Mouse (Mus musculus): ENCODE data around the gene Map3k4. TPM values are rescaled to one million over a fixed set of nuclear protein-coding genes. Genes with fewer than 3 reads are reported as not detected.

Gene Map3k4
- polyA plus RNA-seq, 2 experiments, result 5.0 to 9.6 TPM

DNA sequence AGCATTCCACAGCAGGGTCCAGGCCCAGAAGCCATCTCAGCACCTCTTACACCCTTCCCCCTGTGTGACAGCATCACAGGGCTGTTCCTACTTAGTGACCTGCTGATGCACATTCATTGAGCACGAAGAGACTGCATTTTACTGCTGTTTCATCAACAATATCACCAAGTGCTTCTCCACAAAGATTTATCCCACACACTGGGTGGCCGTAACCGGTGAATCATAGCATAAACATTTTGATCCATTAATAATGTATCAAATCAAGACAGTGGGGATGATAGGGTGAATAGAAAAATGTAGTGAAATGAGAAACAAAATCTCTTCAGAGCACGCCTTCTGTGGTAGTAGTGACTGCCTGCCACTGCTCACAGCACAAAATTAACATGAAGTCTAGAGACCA is 29.7 kb downstream of the Map3k4 start:
- Histone ChIP-seq H3K9me3 (ENCODE audit: control insufficient read depth, low read length) (no peaks in the 10 kb centered on the region), H3K4me1 (replicated peaks; ENCODE audit: control insufficient read depth in 2 of 2, insufficient read depth in 2 of 2, low read length in 1 of 2) (no peaks in the 10 kb centered on the region), H3K4me2 (ENCODE audit: low read depth) (no peak overlapping the region), H3K9ac (replicated peaks) (no peak overlapping the region), H3K4me3 (ENCODE audit: insufficient read depth in 1 of 2, low read depth in 2 of 2, low read length in 2 of 2) (no peak overlapping the region), H3K27me3 (ENCODE audit: control insufficient read depth, insufficient read depth, low read length) (no peaks in the 10 kb centered on the region), H3K36me3 (replicated peaks; ENCODE audit: control insufficient read depth, insufficient read depth, low read depth) (no peaks in the 10 kb centered on the region), H3K27ac (no peak overlapping the region)
- WGBS (ENCODE audit: insufficient replicate concordance), result 78% methylated on average over 4 of the region's 4 CpGs
- no peak for TF ChIP-seq EP300 (IDR thresholded peaks at IDR 0.05; ENCODE audit: low read depth)
- no peak for TF ChIP-seq CTCF (IDR thresholded peaks at IDR 0.05; ENCODE audit: low read depth)
- DNase-seq (ENCODE audit: low read depth in 3 of 3, low spot score in 3 of 3) (no peak), ATAC-seq (ENCODE audit: insufficient read depth) (no peak)

DNA sequence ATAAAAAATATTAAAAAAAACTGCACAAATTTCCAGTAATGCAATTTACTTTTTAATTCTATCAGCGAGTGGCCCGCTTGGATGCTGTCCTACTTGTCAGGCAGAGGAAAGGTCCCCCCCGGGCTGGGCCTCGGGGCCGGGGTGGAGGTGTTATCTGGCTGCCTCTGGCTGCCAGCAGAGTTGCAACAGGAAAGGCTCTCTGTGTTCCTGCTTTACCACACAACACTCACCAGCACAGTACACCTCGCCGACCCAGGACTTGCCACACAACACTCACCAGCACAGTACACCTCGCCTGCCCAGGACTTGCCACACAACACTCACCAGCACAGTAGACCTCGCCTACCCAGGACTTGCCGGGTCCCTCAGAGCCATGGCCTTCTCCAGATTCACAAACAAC is 38.8 kb downstream of the Map3k4 start:
- DNase-seq (ENCODE audit: low read depth in 3 of 3, low spot score in 3 of 3) (no peak), ATAC-seq (ENCODE audit: insufficient read depth) (no peak)
- H3K27ac ChIP-seq, result no peak overlapping the region
- peaks cover 3% of the 10 kb centered on the region; the same call in 1 of the 2 replicates for H3K36me3 ChIP-seq (replicated peaks; ENCODE audit: control insufficient read depth, insufficient read depth, low read depth)
- WGBS (ENCODE audit: insufficient replicate concordance), result 28% methylated on average over 10 of the region's 10 CpGs
- H3K4me2 ChIP-seq (ENCODE audit: low read depth), result no peak overlapping the region
- no peaks in the 10 kb centered on the region for H3K4me1 ChIP-seq (replicated peaks; ENCODE audit: control insufficient read depth in 2 of 2, insufficient read depth in 2 of 2, low read length in 1 of 2)
- H3K4me3 ChIP-seq (ENCODE audit: insufficient read depth in 1 of 2, low read depth in 2 of 2, low read length in 2 of 2), result no peak overlapping the region
- no peaks in the 10 kb centered on the region; the same call in 1 of the 2 replicates for H3K9me3 ChIP-seq (ENCODE audit: control insufficient read depth, low read length)
- TF ChIP-seq CTCF (IDR thresholded peaks at IDR 0.05; ENCODE audit: low read depth) (no peak), EP300 (IDR thresholded peaks at IDR 0.05; ENCODE audit: low read depth) (no peak)
- H3K9ac ChIP-seq (replicated peaks), result no peak overlapping the region
- H3K27me3 ChIP-seq (ENCODE audit: control insufficient read depth, insufficient read depth, low read length), result no peaks in the 10 kb centered on the region

DNA sequence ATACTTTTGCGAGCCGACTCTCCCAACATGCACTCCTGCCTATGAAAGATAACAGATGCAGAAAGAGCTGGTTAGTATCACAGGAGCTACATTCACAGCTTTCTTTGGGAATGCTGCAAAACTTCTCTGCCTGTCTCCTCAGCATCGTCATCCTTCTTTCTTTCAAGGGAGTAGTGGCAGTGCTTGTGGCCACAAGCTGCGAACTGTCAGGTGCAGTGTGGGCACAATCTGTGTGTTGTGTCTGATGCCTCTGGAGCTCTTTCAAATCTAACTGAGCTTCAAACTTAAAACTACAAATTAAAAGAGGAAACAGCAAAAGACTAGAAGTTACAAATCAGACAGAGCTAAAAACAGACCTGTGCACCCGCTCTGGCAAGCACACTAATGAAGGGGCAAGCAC is 40.5 kb downstream of the Map3k4 start:
- H3K27ac ChIP-seq, result no peak overlapping the region
- no peak overlapping the region for H3K4me3 ChIP-seq (ENCODE audit: insufficient read depth in 1 of 2, low read depth in 2 of 2, low read length in 2 of 2)
- DNase-seq (ENCODE audit: low read depth in 3 of 3, low spot score in 3 of 3) (no peak), ATAC-seq (ENCODE audit: insufficient read depth) (no peak)
- no peak overlapping the region for H3K9ac ChIP-seq (replicated peaks)
- H3K36me3 ChIP-seq (replicated peaks; ENCODE audit: control insufficient read depth, insufficient read depth, low read depth), result peaks cover 3% of the 10 kb centered on the region; the same call in 1 of the 2 replicates
- WGBS (ENCODE audit: insufficient replicate concordance), result 89% methylated on average over 5 of the region's 5 CpGs
- no peaks in the 10 kb centered on the region; the same call in 1 of the 2 replicates for H3K9me3 ChIP-seq (ENCODE audit: control insufficient read depth, low read length)
- H3K27me3 ChIP-seq (ENCODE audit: control insufficient read depth, insufficient read depth, low read length), result no peaks in the 10 kb centered on the region
- H3K4me1 ChIP-seq (replicated peaks; ENCODE audit: control insufficient read depth in 2 of 2, insufficient read depth in 2 of 2, low read length in 1 of 2), result no peaks in the 10 kb centered on the region
- TF ChIP-seq EP300 (IDR thresholded peaks at IDR 0.05; ENCODE audit: low read depth), result no peak
- no peak for TF ChIP-seq CTCF (IDR thresholded peaks at IDR 0.05; ENCODE audit: low read depth)
- no peak overlapping the region for H3K4me2 ChIP-seq (ENCODE audit: low read depth)

DNA sequence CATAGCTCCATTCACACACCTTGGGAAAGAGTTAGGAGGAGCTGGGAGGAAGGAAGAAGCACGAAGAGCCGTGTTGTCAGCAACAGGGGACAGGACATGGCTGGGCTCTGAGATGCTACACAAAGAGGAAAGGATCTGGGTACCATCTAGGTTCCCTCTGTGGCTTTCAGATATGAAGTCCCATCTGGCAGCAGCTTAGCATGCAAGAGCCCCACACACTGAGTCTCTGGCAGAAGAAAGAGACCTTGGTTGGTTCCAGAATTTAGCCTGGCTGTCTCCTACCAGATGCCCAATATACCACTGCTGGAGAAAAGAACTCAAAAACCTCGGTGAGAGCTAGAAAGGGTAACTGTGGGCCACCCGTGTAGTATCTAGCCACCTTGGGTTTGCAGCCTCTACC is 41.3 kb downstream of the Map3k4 start:
- Histone ChIP-seq H3K9me3 (ENCODE audit: control insufficient read depth, low read length) (no peaks in the 10 kb centered on the region), H3K27me3 (ENCODE audit: control insufficient read depth, insufficient read depth, low read length) (no peaks in the 10 kb centered on the region), H3K27ac (no peak overlapping the region), H3K4me2 (ENCODE audit: low read depth) (no peak overlapping the region), H3K4me1 (replicated peaks; ENCODE audit: control insufficient read depth in 2 of 2, insufficient read depth in 2 of 2, low read length in 1 of 2) (no peaks in the 10 kb centered on the region), H3K4me3 (ENCODE audit: insufficient read depth in 1 of 2, low read depth in 2 of 2, low read length in 2 of 2) (no peak overlapping the region), H3K9ac (replicated peaks) (no peak overlapping the region), H3K36me3 (replicated peaks; ENCODE audit: control insufficient read depth, insufficient read depth, low read depth) (peaks cover 3% of the 10 kb centered on the region; the same call in 1 of the 2 replicates)
- no peak for TF ChIP-seq CTCF (IDR thresholded peaks at IDR 0.05; ENCODE audit: low read depth)
- TF ChIP-seq EP300 (IDR thresholded peaks at IDR 0.05; ENCODE audit: low read depth), result no peak
- ATAC-seq (ENCODE audit: insufficient read depth) (no peak), DNase-seq (ENCODE audit: low read depth in 3 of 3, low spot score in 3 of 3) (no peak)
- WGBS (ENCODE audit: insufficient replicate concordance), result 68% methylated on average over 4 of the region's 4 CpGs

- no peak overlapping the region for H3K9ac ChIP-seq (replicated peaks)
- H3K4me2 ChIP-seq (ENCODE audit: low read depth), result no peak overlapping the region
- no peak for DNase-seq (ENCODE audit: low read depth in 3 of 3, low spot score in 3 of 3)
- H3K9me3 ChIP-seq (ENCODE audit: control insufficient read depth, low read length), result no peaks in the 10 kb centered on the region
- no peak overlapping the region for H3K27ac ChIP-seq
- TF ChIP-seq EP300 (IDR thresholded peaks at IDR 0.05; ENCODE audit: low read depth), result no peak
- TF ChIP-seq CTCF (IDR thresholded peaks at IDR 0.05; ENCODE audit: low read depth), result no peak
- no peak for ATAC-seq (ENCODE audit: insufficient read depth)
- no peak overlapping the region for H3K4me3 ChIP-seq (ENCODE audit: insufficient read depth in 1 of 2, low read depth in 2 of 2, low read length in 2 of 2)
- 77% methylated on average over 11 of the region's 11 CpGs for WGBS (ENCODE audit: insufficient replicate concordance)
- peaks cover 4% of the 10 kb centered on the region for H3K36me3 ChIP-seq (replicated peaks; ENCODE audit: control insufficient read depth, insufficient read depth, low read depth)
- no peaks in the 10 kb centered on the region for H3K27me3 ChIP-seq (ENCODE audit: control insufficient read depth, insufficient read depth, low read length)
- H3K4me1 ChIP-seq (replicated peaks; ENCODE audit: control insufficient read depth in 2 of 2, insufficient read depth in 2 of 2, low read length in 1 of 2), result no peaks in the 10 kb centered on the region
Measured at GRCm38 (mm10) chr17:12276496-12277200, 41.9 kb downstream of the Map3k4 start.
